Mouse (Mus musculus) B cell, adult 2 months (primary cell): ENCODE data around the gene Zmynd8.

ENCODE experiments used
- DNase-seq, 2 experiments: peaks; one replicate each; pipeline ENCODE4 v3.0.0; 2022

Zmynd8 gene

GRCm38 (mm10) chr2:165741526-165742050 is 157.2 kb downstream of the Zmynd8 start:
- DNase-seq: no peak

DNA sequence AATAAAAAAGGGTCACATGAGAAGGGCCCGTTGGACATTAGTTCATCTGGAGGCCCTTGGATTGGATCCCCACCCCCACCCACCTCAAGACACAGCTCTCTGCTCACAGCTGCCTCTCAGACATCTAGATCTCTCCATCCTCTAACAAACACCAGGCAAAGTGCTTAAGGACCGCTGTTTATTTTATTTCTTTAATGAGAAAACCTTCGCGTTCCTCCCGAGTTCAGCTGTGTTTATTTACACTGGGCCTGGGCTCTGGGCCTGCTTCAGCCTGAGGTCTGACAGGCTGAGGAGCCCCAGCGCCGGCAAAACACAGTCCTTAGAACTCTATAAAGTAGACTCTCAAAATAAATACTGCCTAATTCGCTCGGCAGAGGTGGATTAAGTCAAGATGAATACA is 157.8 kb downstream of the Zmynd8 start:
- DNase-seq: no peak

GRCm38 (mm10) chr2:165740381-165740780 is 158.4 kb downstream of the Zmynd8 start:
- DNase-seq: no peak

DNA sequence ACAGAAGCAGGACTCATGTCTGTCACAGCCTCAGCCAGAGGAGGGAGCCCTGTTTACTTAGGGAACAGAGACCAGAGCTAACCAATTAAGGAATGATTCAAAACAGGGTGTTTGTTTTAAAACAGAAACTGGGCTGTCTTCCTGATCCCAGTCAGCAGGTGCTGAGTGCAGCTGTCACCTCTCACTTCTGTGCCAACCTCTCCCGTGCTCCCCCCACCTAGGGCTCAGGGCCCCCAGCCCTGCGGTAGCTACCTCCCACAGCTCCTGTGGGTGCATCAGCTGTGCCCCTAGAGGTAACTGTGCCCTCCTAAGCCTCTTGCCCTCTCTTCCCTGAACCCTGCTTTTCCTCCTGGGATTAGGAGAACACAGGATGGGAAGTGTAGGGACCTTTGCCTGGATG is 162.5 kb downstream of the Zmynd8 start:
- no peak for DNase-seq
